Mouse (Mus musculus): Measurements from ENCODE around the gene Tcte2. TPM values are rescaled to one million over a fixed set of nuclear protein-coding genes. Genes with fewer than 3 reads are reported as not detected.

The Tcte2 gene
- 5.8 TPM for polyA plus RNA-seq (2014; fragmentation: Illumina TruSeq; extraction: RNeasy Lipid Tissue Mini Kit (QIAGEN cat#74804); ENCODE audit: low read depth, low replicate concordance)

GRCm38 (mm10) chr17:13761179-13761913, at the start of gene Tcte2:
TSS of gene Tcte2 (minus strand) at chr17:13761825.

GRCm38 (mm10) chr17:13759853-13760627, 1.6 kb downstream of the Tcte2 start, which contains the start of gene Afdn:
TSS of gene Afdn (plus strand) at chr17:13760539.

Other genes starting within 250 kb of the Tcte2 start
- 84.1 TPM for gene Afdn, start 1.3 kb downstream of the Tcte2 start, polyA plus RNA-seq (2014; fragmentation: Illumina TruSeq; extraction: RNeasy Lipid Tissue Mini Kit (QIAGEN cat#74804); ENCODE audit: low read depth, low replicate concordance)
- not detected for gene Gm7168, start 186.5 kb upstream of the Tcte2 start, polyA plus RNA-seq (2014; fragmentation: Illumina TruSeq; extraction: RNeasy Lipid Tissue Mini Kit (QIAGEN cat#74804); ENCODE audit: low read depth, low replicate concordance)
- gene Gm7356, start 241.9 kb upstream of the Tcte2 start, polyA plus RNA-seq (2014; fragmentation: Illumina TruSeq; extraction: RNeasy Lipid Tissue Mini Kit (QIAGEN cat#74804); ENCODE audit: low read depth, low replicate concordance): 0.41 TPM